Mouse (Mus musculus): ENCODE data around the gene Npff.
A peak's percentile ranks its signal among the peaks of the same experiment; 100 is the strongest.

The Npff gene

DNA sequence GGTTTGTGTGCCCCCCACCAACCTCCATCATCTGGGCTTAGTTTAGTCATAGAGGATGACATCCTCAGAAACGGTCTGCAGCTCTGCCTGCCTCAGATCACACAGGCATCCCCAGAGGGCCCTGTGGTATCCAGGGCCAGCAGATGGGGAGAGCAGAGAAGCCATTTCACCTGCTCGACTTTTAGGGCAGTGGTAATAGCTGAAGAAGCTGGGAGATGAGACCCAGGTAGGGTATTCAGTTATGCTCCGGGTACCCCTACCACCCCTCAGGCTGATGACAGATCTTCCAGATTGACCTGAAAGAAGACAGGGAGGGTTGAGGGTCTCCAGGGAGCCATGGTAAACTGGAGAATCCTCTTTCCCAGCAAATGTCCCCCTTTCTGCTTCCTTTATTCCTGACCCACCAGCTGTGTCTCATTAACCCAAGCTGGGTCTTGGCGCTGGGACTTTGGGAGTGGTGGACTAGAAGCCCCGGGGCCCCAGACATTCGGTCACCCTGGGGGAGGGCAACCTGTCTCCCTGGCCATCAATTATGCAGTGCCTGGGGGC is 13.4 kb downstream of the Npff start:
- Histone ChIP-seq H3K36me3 (ENCODE audit: insufficient read depth, low read length) (peaks cover 25% of the 10 kb centered on the region), H3K4me3 (replicated peaks; ENCODE audit: low read length) (peak overlapping the region; percentile 90; the same call in 1 of the 2 replicates), H3K27me3 (ENCODE audit: insufficient read depth, low read length) (no peaks in the 10 kb centered on the region), H3K4me1 (replicated peaks; ENCODE audit: low read depth, low read length) (peaks cover 69% of the 10 kb centered on the region), H3K9me3 (ENCODE audit: low read length) (no peaks in the 10 kb centered on the region)
- TF ChIP-seq POU5F1 (IDR thresholded peaks at IDR 0.05; ENCODE audit: borderline replicate concordance, low read length) = no peak
- TF ChIP-seq NANOG (IDR thresholded peaks at IDR 0.05; ENCODE audit: borderline replicate concordance, low read length) = no peak
- no peak for TF ChIP-seq CTCF (conservative IDR thresholded peaks at IDR 0.05; ENCODE audit: low read length)

DNA sequence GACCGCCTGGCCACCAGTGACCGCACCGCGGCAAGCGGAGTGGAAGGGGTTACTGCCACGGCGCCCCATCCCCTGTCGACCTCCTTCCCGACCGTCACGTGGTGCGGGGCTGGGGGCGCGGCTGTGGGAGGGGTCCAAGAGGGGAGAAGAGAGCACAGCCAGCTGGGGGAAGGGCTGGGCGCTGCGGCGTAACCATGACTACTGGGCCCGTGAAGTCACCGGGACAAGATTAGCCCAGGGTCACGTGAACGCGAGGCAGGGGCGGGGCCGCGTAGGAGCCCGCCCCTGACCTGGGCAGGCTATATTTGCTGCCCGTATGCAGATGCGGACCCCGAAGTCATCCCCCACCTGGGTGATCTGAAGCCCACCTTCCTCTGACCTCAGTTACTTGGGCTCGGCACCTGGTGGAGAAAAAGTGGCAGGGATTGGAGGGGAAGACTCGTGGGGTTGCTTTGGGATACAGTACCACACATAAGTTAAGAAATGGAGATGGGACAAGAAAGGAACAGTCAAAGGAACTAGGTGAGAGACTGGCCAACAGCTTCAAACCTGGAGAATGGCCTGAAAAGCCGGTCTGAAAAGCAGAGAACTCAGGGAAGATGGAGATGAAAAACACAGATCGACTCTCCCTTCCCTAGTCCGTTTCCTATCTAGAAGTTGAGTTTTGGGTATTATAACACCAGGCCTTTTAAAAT is 14.0 kb downstream of the Npff start:
- H3K4me1 ChIP-seq (replicated peaks; ENCODE audit: low read depth, low read length) = peaks cover 67% of the 10 kb centered on the region
- H3K9me3 ChIP-seq (ENCODE audit: low read length) = no peaks in the 10 kb centered on the region
- peaks cover 31% of the 10 kb centered on the region for H3K36me3 ChIP-seq (ENCODE audit: insufficient read depth, low read length)
- TF ChIP-seq POU5F1 (IDR thresholded peaks at IDR 0.05; ENCODE audit: borderline replicate concordance, low read length) (no peak), CTCF (conservative IDR thresholded peaks at IDR 0.05; ENCODE audit: low read length) (no peak), NANOG (IDR thresholded peaks at IDR 0.05; ENCODE audit: borderline replicate concordance, low read length) (no peak)
- H3K4me3 ChIP-seq (replicated peaks; ENCODE audit: low read length) = peak overlapping the region; percentile 90
- H3K27me3 ChIP-seq (ENCODE audit: insufficient read depth, low read length) = no peaks in the 10 kb centered on the region

DNA sequence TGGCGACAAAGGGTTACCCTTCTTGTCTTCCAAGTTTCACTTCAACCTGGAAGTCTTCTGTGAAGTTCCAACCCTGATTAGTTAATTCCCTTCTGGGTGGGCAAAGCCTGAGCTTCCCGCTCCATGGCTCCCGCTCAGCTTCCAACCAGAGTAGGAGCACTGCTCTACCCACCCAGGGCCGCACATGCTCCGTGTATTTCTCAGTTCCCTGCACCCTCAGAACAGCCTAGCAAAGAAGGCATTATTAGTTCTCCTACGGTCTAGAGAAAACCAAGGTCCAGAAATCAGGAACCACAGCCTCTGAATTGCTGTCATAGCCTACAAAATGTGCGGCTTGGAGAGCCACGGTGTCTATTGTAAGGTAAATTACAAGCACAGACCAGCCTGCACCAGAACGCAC is 14.6 kb downstream of the Npff start:
- TF ChIP-seq CTCF (conservative IDR thresholded peaks at IDR 0.05; ENCODE audit: low read length) = no peak
- Histone ChIP-seq H3K9me3 (ENCODE audit: low read length) (no peaks in the 10 kb centered on the region), H3K27me3 (ENCODE audit: insufficient read depth, low read length) (no peaks in the 10 kb centered on the region), H3K4me3 (replicated peaks; ENCODE audit: low read length) (peak overlapping the region; percentile 90), H3K4me1 (replicated peaks; ENCODE audit: low read depth, low read length) (peaks cover 67% of the 10 kb centered on the region), H3K36me3 (ENCODE audit: insufficient read depth, low read length) (peaks cover 37% of the 10 kb centered on the region)

DNA sequence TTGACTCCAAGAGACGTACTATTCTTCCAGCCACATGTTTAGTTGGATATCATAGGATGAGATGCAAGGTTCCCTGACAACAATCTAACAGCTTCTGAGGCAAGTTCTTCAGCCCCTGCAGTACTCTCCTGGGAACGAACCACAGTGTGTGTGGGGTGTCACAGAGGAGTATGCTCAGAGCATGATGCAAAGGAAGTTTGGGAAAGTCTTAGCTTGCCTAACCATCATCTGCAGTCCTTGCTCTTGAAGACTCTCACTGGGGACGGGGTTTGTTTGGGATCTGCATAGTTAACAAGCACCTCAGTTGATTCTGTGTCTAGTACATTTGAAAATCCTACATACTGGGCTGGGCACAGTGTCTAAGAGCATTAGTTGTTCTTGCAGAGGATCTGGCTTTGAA is 16.4 kb downstream of the Npff start:
- H3K27me3 ChIP-seq (ENCODE audit: insufficient read depth, low read length) = no peaks in the 10 kb centered on the region
- peaks cover 55% of the 10 kb centered on the region for H3K36me3 ChIP-seq (ENCODE audit: insufficient read depth, low read length)
- H3K4me3 ChIP-seq (replicated peaks; ENCODE audit: low read length) = no peak overlapping the region
- no peaks in the 10 kb centered on the region for H3K9me3 ChIP-seq (ENCODE audit: low read length)
- H3K4me1 ChIP-seq (replicated peaks; ENCODE audit: low read depth, low read length) = peaks cover 83% of the 10 kb centered on the region
- no peak for TF ChIP-seq POU5F1 (IDR thresholded peaks at IDR 0.05; ENCODE audit: borderline replicate concordance, low read length)
- no peak for TF ChIP-seq CTCF (conservative IDR thresholded peaks at IDR 0.05; ENCODE audit: low read length)
- no peak for TF ChIP-seq NANOG (IDR thresholded peaks at IDR 0.05; ENCODE audit: borderline replicate concordance, low read length)

DNA sequence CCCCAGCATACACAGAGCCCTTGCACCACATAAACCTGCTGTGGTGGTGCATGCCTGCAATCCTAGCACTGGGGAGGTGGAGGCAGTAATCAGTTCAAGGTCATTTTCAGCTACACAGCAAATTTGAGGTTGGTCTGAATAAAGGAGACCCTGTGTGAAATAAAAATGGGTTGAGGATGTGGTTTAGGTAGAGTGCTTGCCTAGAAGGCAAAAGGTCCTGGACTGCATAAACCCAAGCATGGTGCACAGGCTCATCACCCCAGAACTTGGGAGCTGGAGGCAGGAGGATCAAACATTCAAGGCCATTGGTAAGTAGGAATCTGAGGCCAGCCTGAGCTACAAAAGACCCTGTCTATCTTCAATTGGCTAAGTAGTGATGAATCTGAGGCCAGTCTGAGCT is 17.2 kb downstream of the Npff start:
- peaks cover 85% of the 10 kb centered on the region for H3K4me1 ChIP-seq (replicated peaks; ENCODE audit: low read depth, low read length)
- H3K27me3 ChIP-seq (ENCODE audit: insufficient read depth, low read length) = no peaks in the 10 kb centered on the region
- H3K36me3 ChIP-seq (ENCODE audit: insufficient read depth, low read length) = peaks cover 63% of the 10 kb centered on the region
- TF ChIP-seq CTCF (conservative IDR thresholded peaks at IDR 0.05; ENCODE audit: low read length) (no peak), NANOG (IDR thresholded peaks at IDR 0.05; ENCODE audit: borderline replicate concordance, low read length) (no peak), POU5F1 (IDR thresholded peaks at IDR 0.05; ENCODE audit: borderline replicate concordance, low read length) (no peak)
- no peaks in the 10 kb centered on the region for H3K9me3 ChIP-seq (ENCODE audit: low read length)
- H3K4me3 ChIP-seq (replicated peaks; ENCODE audit: low read length) = no peak overlapping the region

DNA sequence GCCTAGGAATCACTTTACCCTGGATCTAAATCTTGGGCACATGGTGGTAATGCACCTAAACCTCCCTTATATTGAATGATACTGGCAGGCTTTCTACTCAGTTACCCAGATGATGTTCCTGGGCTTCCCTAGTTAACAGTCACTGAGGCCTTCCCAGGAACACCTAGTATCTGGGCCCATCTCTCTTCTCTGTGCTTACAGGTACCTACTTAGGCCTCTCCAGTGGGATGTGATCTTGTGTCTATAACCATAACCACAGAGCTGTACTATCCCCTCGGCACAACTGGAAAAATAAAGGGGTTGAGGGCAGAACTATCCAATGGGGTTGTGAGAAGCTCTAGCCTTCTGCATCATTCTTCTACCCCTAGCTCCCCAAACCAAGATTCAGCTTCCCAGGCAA is 17.9 kb downstream of the Npff start:
- TF ChIP-seq CTCF (conservative IDR thresholded peaks at IDR 0.05; ENCODE audit: low read length) = no peak
- no peak for TF ChIP-seq NANOG (IDR thresholded peaks at IDR 0.05; ENCODE audit: borderline replicate concordance, low read length)
- no peak for TF ChIP-seq POU5F1 (IDR thresholded peaks at IDR 0.05; ENCODE audit: borderline replicate concordance, low read length)
- Histone ChIP-seq H3K4me3 (replicated peaks; ENCODE audit: low read length) (no peak overlapping the region), H3K9me3 (ENCODE audit: low read length) (no peaks in the 10 kb centered on the region), H3K27me3 (ENCODE audit: insufficient read depth, low read length) (no peaks in the 10 kb centered on the region), H3K4me1 (replicated peaks; ENCODE audit: low read depth, low read length) (peaks cover 85% of the 10 kb centered on the region), H3K36me3 (ENCODE audit: insufficient read depth, low read length) (peaks cover 70% of the 10 kb centered on the region)

DNA sequence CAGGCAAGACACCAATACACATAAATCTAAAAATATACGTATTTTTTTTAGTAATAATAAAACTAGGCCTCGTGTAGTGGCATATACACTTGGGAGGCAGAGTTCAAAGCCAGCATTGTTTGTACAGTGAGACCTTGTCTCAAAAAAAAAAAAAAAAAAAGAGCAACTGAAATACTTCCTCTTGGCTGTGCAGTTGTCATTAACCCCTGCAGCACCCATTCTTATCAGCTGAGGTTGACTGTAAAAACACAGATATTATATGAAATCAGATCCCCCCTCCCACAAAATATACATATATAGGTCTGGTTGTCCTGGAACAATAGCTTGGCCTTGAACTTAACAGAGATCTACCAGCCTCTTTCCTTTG is 18.3 kb downstream of the Npff start:
- H3K36me3 ChIP-seq (ENCODE audit: insufficient read depth, low read length) = peaks cover 74% of the 10 kb centered on the region
- no peak overlapping the region for H3K4me3 ChIP-seq (replicated peaks; ENCODE audit: low read length)
- TF ChIP-seq NANOG (IDR thresholded peaks at IDR 0.05; ENCODE audit: borderline replicate concordance, low read length) (no peak), CTCF (conservative IDR thresholded peaks at IDR 0.05; ENCODE audit: low read length) (no peak), POU5F1 (IDR thresholded peaks at IDR 0.05; ENCODE audit: borderline replicate concordance, low read length) (no peak)
- peaks cover 85% of the 10 kb centered on the region for H3K4me1 ChIP-seq (replicated peaks; ENCODE audit: low read depth, low read length)
- no peaks in the 10 kb centered on the region for H3K27me3 ChIP-seq (ENCODE audit: insufficient read depth, low read length)
- H3K9me3 ChIP-seq (ENCODE audit: low read length) = no peaks in the 10 kb centered on the region

DNA sequence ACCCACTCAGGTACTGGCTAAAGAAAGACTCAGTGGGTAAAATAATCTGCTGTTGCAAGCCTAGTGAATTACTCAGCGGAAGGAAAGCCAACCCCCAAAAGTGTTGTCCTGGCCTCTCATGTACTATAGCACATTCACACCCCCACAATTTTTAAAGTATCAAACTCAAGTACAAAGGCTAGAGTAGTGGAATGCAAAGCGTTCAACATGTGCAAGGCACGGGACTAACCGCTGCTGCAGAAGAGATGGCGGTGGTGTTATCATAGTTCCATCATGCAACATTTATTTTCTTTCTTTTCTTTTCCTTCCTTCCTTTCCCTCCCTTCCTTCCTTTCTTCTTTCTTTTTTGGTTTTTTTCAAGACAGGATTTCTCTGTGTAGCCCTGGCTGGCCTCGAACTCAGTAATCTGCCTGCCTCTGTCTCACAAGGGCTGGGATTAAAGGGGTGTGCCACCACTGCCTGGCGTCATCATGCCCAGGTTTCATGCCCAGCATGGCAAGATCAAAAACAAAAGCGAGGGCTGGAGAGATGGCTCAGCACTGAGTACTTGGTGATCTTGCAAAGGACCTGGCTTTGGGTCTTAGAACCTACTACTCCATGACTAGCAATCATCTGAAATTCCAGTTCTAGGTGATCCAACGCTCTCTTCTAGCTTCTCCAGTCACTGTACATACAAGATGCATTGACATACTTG is 18.8 kb downstream of the Npff start:
- Histone ChIP-seq H3K36me3 (ENCODE audit: insufficient read depth, low read length) (peaks cover 79% of the 10 kb centered on the region), H3K9me3 (ENCODE audit: low read length) (no peaks in the 10 kb centered on the region), H3K27me3 (ENCODE audit: insufficient read depth, low read length) (no peaks in the 10 kb centered on the region), H3K4me3 (replicated peaks; ENCODE audit: low read length) (no peak overlapping the region), H3K4me1 (replicated peaks; ENCODE audit: low read depth, low read length) (peaks cover 85% of the 10 kb centered on the region)
- TF ChIP-seq NANOG (IDR thresholded peaks at IDR 0.05; ENCODE audit: borderline replicate concordance, low read length) = no peak
- TF ChIP-seq CTCF (conservative IDR thresholded peaks at IDR 0.05; ENCODE audit: low read length) = no peak
- TF ChIP-seq POU5F1 (IDR thresholded peaks at IDR 0.05; ENCODE audit: borderline replicate concordance, low read length) = no peak
